Mouse (Mus musculus) ES-Bruce4 (cell line): ENCODE measurements around the gene Bsn. TPM values are rescaled to one million over a fixed set of nuclear protein-coding genes. Genes with fewer than 3 reads are reported as not detected.

Experiments used
- H3K27ac ChIP-seq: 2 replicates; pipeline ENCODE4 v1.5.1; 2012; ENCODE audit warnings: low read length, inconsistent platforms; ENCODE audit not compliant: insufficient read depth
- H3K27me3 ChIP-seq: 2 replicates; pipeline ENCODE4 v1.6.1; 2012; ENCODE audit warnings: mild to moderate bottlenecking, low read length, inconsistent platforms; ENCODE audit not compliant: control insufficient read depth, poor library complexity, insufficient read depth, severe bottlenecking
- H3K36me3 ChIP-seq: 2 replicates; pipeline ENCODE4 v1.6.1; 2012; ENCODE audit warnings: inconsistent platforms, mild to moderate bottlenecking, low read length, moderate library complexity; ENCODE audit not compliant: control insufficient read depth, poor library complexity, insufficient read depth, severe bottlenecking
- H3K4me1 ChIP-seq: one replicate; pipeline ENCODE4 v1.8.1; 2011; ENCODE audit warnings: low read length; ENCODE audit not compliant: control insufficient read depth, insufficient read depth
- H3K4me3 ChIP-seq: 2 replicates; pipeline ENCODE4 v1.5.1; 2011; ENCODE audit warnings: low read depth, mild to moderate bottlenecking, low read length
- H3K9ac ChIP-seq: 2 replicates; pipeline ENCODE4 v1.6.1; 2012; ENCODE audit warnings: low read depth, mild to moderate bottlenecking, inconsistent platforms; ENCODE audit not compliant: poor library complexity, severe bottlenecking
- H3K9me3 ChIP-seq: replicated peaks from 2 replicates; pipeline ENCODE4 v1.6.1; 2012; ENCODE audit warnings: mild to moderate bottlenecking, low read length, inconsistent platforms; ENCODE audit not compliant: control insufficient read depth, poor library complexity, insufficient read depth, severe bottlenecking
- CTCF ChIP-seq: IDR thresholded peaks from one replicate; pipeline ENCODE4 v1.8.1; 2011; ENCODE audit warnings: low read depth, low read length
- EP300 ChIP-seq: IDR thresholded peaks from 2 replicates; pipeline ENCODE4 v1.6.1; 2011; ENCODE audit warnings: low read depth, low read length; ENCODE audit not compliant: insufficient read depth
- POLR2A ChIP-seq: IDR thresholded peaks from one replicate; pipeline ENCODE4 v1.8.1; 2011; ENCODE audit warnings: low read length; ENCODE audit not compliant: insufficient read depth
- polyA plus RNA-seq: library from polyadenylated mRNA; stranded (reverse); fragments of >200 nt; gene quantifications from 2 replicates; pipeline ENCODE4 v1.2.4, GENCODE M21; 2011; ENCODE audit warnings: low read depth; ENCODE audit not compliant: missing spikeins, insufficient read depth, insufficient read length

The Bsn gene
- 0.43 and 0.62 TPM in 2 replicates for polyA plus RNA-seq

GRCm38 (mm10) chr9:108189787-108190679 lies at the start of gene Bsn:
TSS of gene Bsn (minus strand) at chr9:108190384.
- H3K27me3 ChIP-seq: no peaks in the 10 kb centered on the region
- H3K36me3 ChIP-seq: no peaks in the 10 kb centered on the region
- H3K9me3 ChIP-seq: no peaks in the 10 kb centered on the region
- H3K4me3 ChIP-seq: peak within 1 kb of the TSS; percentile 50
- peak within 1 kb of the TSS; percentile 44 for H3K9ac ChIP-seq
- no peak within 1 kb of the TSS for H3K27ac ChIP-seq
- no peaks in the 10 kb centered on the region for H3K4me1 ChIP-seq
- no peak for TF ChIP-seq POLR2A

GRCm38 (mm10) chr9:108239951-108240350 lies 49.8 kb upstream of the Bsn start:
- no peaks in the 10 kb centered on the region for H3K4me1 ChIP-seq
- no peak overlapping the region for H3K4me3 ChIP-seq
- TF ChIP-seq POLR2A (no peak), CTCF (no peak), EP300 (no peak)
- 0 out of 2 replicates have a peak overlapping the region, but pooled peaks have one; percentile 39 for H3K27ac ChIP-seq
- H3K36me3 ChIP-seq: peaks cover 6% of the 10 kb centered on the region; the same call in 1 of the 2 replicates
- H3K9me3 ChIP-seq: no peaks in the 10 kb centered on the region
- H3K27me3 ChIP-seq: no peaks in the 10 kb centered on the region
- H3K9ac ChIP-seq: no peak overlapping the region

- Histone ChIP-seq H3K27me3 (no peaks in the 10 kb centered on the region), H3K9ac (no peak overlapping the region), H3K4me3 (no peak overlapping the region), H3K36me3 (peaks cover 5% of the 10 kb centered on the region), H3K4me1 (no peaks in the 10 kb centered on the region), H3K27ac (no peak overlapping the region), H3K9me3 (no peaks in the 10 kb centered on the region)
- TF ChIP-seq POLR2A: no peak
Measured at GRCm38 (mm10) chr9:108238831-108239230, 48.6 kb upstream of the Bsn start.

GRCm38 (mm10) chr9:108238402-108238801 lies 48.2 kb upstream of the Bsn start:
- Histone ChIP-seq H3K27me3 (no peaks in the 10 kb centered on the region), H3K9me3 (no peaks in the 10 kb centered on the region), H3K36me3 (peaks cover 5% of the 10 kb centered on the region), H3K4me1 (no peaks in the 10 kb centered on the region), H3K9ac (no peak overlapping the region), H3K4me3 (no peak overlapping the region), H3K27ac (no peak overlapping the region)
- TF ChIP-seq EP300 (no peak), CTCF (no peak), POLR2A (no peak)

- Histone ChIP-seq H3K36me3 (peaks cover 13% of the 10 kb centered on the region), H3K4me3 (no peak overlapping the region), H3K27ac (no peak overlapping the region), H3K9ac (no peak overlapping the region), H3K4me1 (no peaks in the 10 kb centered on the region), H3K9me3 (no peaks in the 10 kb centered on the region), H3K27me3 (no peaks in the 10 kb centered on the region)
- TF ChIP-seq CTCF (no peak), POLR2A (no peak), EP300 (no peak)
Measured at GRCm38 (mm10) chr9:108234682-108235081, 44.5 kb upstream of the Bsn start.

GRCm38 (mm10) chr9:108232908-108233307 lies 42.7 kb upstream of the Bsn start:
- H3K4me1 ChIP-seq: peaks cover 1% of the 10 kb centered on the region
- H3K27ac ChIP-seq: no peak overlapping the region
- no peak overlapping the region for H3K4me3 ChIP-seq
- H3K36me3 ChIP-seq: peaks cover 13% of the 10 kb centered on the region
- H3K9me3 ChIP-seq: no peaks in the 10 kb centered on the region
- H3K27me3 ChIP-seq: no peaks in the 10 kb centered on the region
- no peak overlapping the region for H3K9ac ChIP-seq
- TF ChIP-seq POLR2A (no peak), CTCF (no peak), EP300 (no peak)
